Mouse (Mus musculus): ENCODE results near the gene Mpz.
"Not testable (repeated sequence)": the region's sequence is repeated elsewhere in the genome, so short reads cannot be mapped to it uniquely, and the experiment has no call there.

Mpz gene

GRCm38 (mm10) chr1:171129251-171129650 lies 21.3 kb upstream of the Mpz start:
- DNase-seq (ENCODE audit: low spot score in 2 of 2) = peak; percentile 58 to 65

- no peak for DNase-seq (ENCODE audit: low spot score in 2 of 2)
Observed at GRCm38 (mm10) chr1:171130971-171131370, 19.5 kb upstream of the Mpz start.

GRCm38 (mm10) chr1:171135600-171135999 lies 14.9 kb upstream of the Mpz start:
- DNase-seq (ENCODE audit: low spot score in 2 of 2) = no peak

- DNase-seq (ENCODE audit: low spot score in 2 of 2) = not testable (repeated sequence)
Observed at GRCm38 (mm10) chr1:171137486-171138155, 12.9 kb upstream of the Mpz start.

GRCm38 (mm10) chr1:171142981-171143380 lies 7.5 kb upstream of the Mpz start:
- not testable (repeated sequence) for DNase-seq (ENCODE audit: low spot score in 2 of 2)

- DNase-seq (ENCODE audit: low spot score in 2 of 2) = peak; percentile 32 to 54
Observed at GRCm38 (mm10) chr1:171150838-171151391, 404 bp downstream of the Mpz start.

GRCm38 (mm10) chr1:171151966-171152365 lies 1.5 kb downstream of the Mpz start:
- no peak for DNase-seq (ENCODE audit: low spot score in 2 of 2)

GRCm38 (mm10) chr1:171156644-171157043 lies 6.1 kb downstream of the Mpz start:
- peak in 1 of 2 experiments; percentile 23 for DNase-seq (ENCODE audit: low spot score in 2 of 2)

- DNase-seq (ENCODE audit: low spot score in 2 of 2) = no peak
Observed at GRCm38 (mm10) chr1:171157965-171158364, 7.5 kb downstream of the Mpz start.

- no peak for DNase-seq (ENCODE audit: low spot score in 2 of 2)
Observed at GRCm38 (mm10) chr1:171159485-171159975, 9.0 kb downstream of the Mpz start.

GRCm38 (mm10) chr1:171162526-171162925 lies 12.0 kb downstream of the Mpz start:
- DNase-seq (ENCODE audit: low spot score in 2 of 2) = no peak

- DNase-seq (ENCODE audit: low spot score in 2 of 2) = no peak
Observed at GRCm38 (mm10) chr1:171164258-171164657, 13.7 kb downstream of the Mpz start.

- no peak for DNase-seq (ENCODE audit: low spot score in 2 of 2)
Observed at GRCm38 (mm10) chr1:171165629-171166345, 15.3 kb downstream of the Mpz start.

GRCm38 (mm10) chr1:171168906-171169305 lies 18.4 kb downstream of the Mpz start:
- DNase-seq (ENCODE audit: low spot score in 2 of 2) = no peak

GRCm38 (mm10) chr1:171169913-171170312 lies 19.4 kb downstream of the Mpz start:
- no peak for DNase-seq (ENCODE audit: low spot score in 2 of 2)

- DNase-seq (ENCODE audit: low spot score in 2 of 2) = no peak
Observed at GRCm38 (mm10) chr1:171171138-171171537, 20.6 kb downstream of the Mpz start.

- peak in 1 of 2 experiments; percentile 55 for DNase-seq (ENCODE audit: low spot score in 2 of 2)
Observed at GRCm38 (mm10) chr1:171172779-171173178, 22.3 kb downstream of the Mpz start.

- no peak for DNase-seq (ENCODE audit: low spot score in 2 of 2)
Observed at GRCm38 (mm10) chr1:171179487-171180171, 29.1 kb downstream of the Mpz start.

- DNase-seq (ENCODE audit: low spot score in 2 of 2) = no peak
Observed at GRCm38 (mm10) chr1:171183025-171183424, 32.5 kb downstream of the Mpz start.

- no peak for DNase-seq (ENCODE audit: low spot score in 2 of 2)
Observed at GRCm38 (mm10) chr1:171183620-171184019, 33.1 kb downstream of the Mpz start.

- no peak for DNase-seq (ENCODE audit: low spot score in 2 of 2)
Observed at GRCm38 (mm10) chr1:171184314-171184713, 33.8 kb downstream of the Mpz start.

- no peak for DNase-seq (ENCODE audit: low spot score in 2 of 2)
Observed at GRCm38 (mm10) chr1:171185655-171186054, 35.1 kb downstream of the Mpz start.

Measured in left cerebral cortex, adult 9 months (tissue).